Mouse (Mus musculus): ENCODE results near the gene Kansl1l. TPM values are rescaled to one million over a fixed set of nuclear protein-coding genes. Genes with fewer than 3 reads are reported as not detected.

Gene Kansl1l
- polyA plus RNA-seq, 1 experiment from 2014 or later = 9.3 TPM

- Histone ChIP-seq H3K27me3 (ENCODE audit: control insufficient read depth, insufficient read depth, low read length) (no peaks in the 10 kb centered on the region), H3K4me1 (ENCODE audit: control insufficient read depth, insufficient read depth, low read length) (peaks cover 4% of the 10 kb centered on the region; the same call in 1 of the 2 replicates), H3K9ac (ENCODE audit: low read depth, low read length) (no peak overlapping the region), H3K36me3 (ENCODE audit: control insufficient read depth, insufficient read depth, low read length) (no peaks in the 10 kb centered on the region; the same call in 1 of the 2 replicates), H3K27ac (ENCODE audit: low read depth, low read length) (no peak overlapping the region), H3K4me3 (ENCODE audit: low read depth, low read length) (no peak overlapping the region), H3K9me3 (replicated peaks; ENCODE audit: control insufficient read depth, low read length) (no peaks in the 10 kb centered on the region), H3K4me2 (no peak overlapping the region)
- WGBS (ENCODE audit: insufficient replicate concordance) = 83% methylated on average over 9 of the region's 9 CpGs
- ATAC-seq (replicated peaks; ENCODE audit: insufficient number of reproducible peaks, low FRiP score, low TSS enrichment) = no peak
Observed at GRCm38 (mm10) chr1:66829400-66830080, 12.2 kb upstream of the Kansl1l start.

- Histone ChIP-seq H3K27ac (ENCODE audit: low read depth, low read length) (no peak overlapping the region), H3K36me3 (ENCODE audit: control insufficient read depth, insufficient read depth, low read length) (no peaks in the 10 kb centered on the region), H3K4me3 (ENCODE audit: low read depth, low read length) (no peak overlapping the region), H3K27me3 (ENCODE audit: control insufficient read depth, insufficient read depth, low read length) (no peaks in the 10 kb centered on the region), H3K9ac (ENCODE audit: low read depth, low read length) (no peak overlapping the region), H3K4me1 (ENCODE audit: control insufficient read depth, insufficient read depth, low read length) (peaks cover 4% of the 10 kb centered on the region), H3K9me3 (replicated peaks; ENCODE audit: control insufficient read depth, low read length) (no peaks in the 10 kb centered on the region), H3K4me2 (no peak overlapping the region)
- ATAC-seq (replicated peaks; ENCODE audit: insufficient number of reproducible peaks, low FRiP score, low TSS enrichment) = no peak
- 80% methylated on average over 9 of the region's 9 CpGs for WGBS (ENCODE audit: insufficient replicate concordance)
Observed at GRCm38 (mm10) chr1:66821966-66822365, 4.6 kb upstream of the Kansl1l start.

- Histone ChIP-seq H3K27me3 (ENCODE audit: control insufficient read depth, insufficient read depth, low read length) (no peaks in the 10 kb centered on the region), H3K4me3 (ENCODE audit: low read depth, low read length) (no peak overlapping the region), H3K9me3 (replicated peaks; ENCODE audit: control insufficient read depth, low read length) (no peaks in the 10 kb centered on the region), H3K4me1 (ENCODE audit: control insufficient read depth, insufficient read depth, low read length) (peaks cover 4% of the 10 kb centered on the region; the same call in 1 of the 2 replicates), H3K36me3 (ENCODE audit: control insufficient read depth, insufficient read depth, low read length) (no peaks in the 10 kb centered on the region), H3K27ac (ENCODE audit: low read depth, low read length) (no peak overlapping the region), H3K9ac (ENCODE audit: low read depth, low read length) (no peak overlapping the region), H3K4me2 (no peak overlapping the region)
- 12% methylated on average over 7 of the region's 7 CpGs for WGBS (ENCODE audit: insufficient replicate concordance)
- ATAC-seq (replicated peaks; ENCODE audit: insufficient number of reproducible peaks, low FRiP score, low TSS enrichment) = no peak
Observed at GRCm38 (mm10) chr1:66820241-66820640, 2.9 kb upstream of the Kansl1l start.

- Histone ChIP-seq H3K9me3 (replicated peaks; ENCODE audit: control insufficient read depth, low read length) (no peaks in the 10 kb centered on the region), H3K27ac (ENCODE audit: low read depth, low read length) (peak overlapping the region; percentile 97), H3K9ac (ENCODE audit: low read depth, low read length) (peak overlapping the region; percentile 93), H3K4me1 (ENCODE audit: control insufficient read depth, insufficient read depth, low read length) (peaks cover 8% of the 10 kb centered on the region; the same call in 1 of the 2 replicates), H3K27me3 (ENCODE audit: control insufficient read depth, insufficient read depth, low read length) (no peaks in the 10 kb centered on the region), H3K4me2 (peak overlapping the region; percentile 86), H3K4me3 (ENCODE audit: low read depth, low read length) (peak overlapping the region; percentile 62), H3K36me3 (ENCODE audit: control insufficient read depth, insufficient read depth, low read length) (no peaks in the 10 kb centered on the region)
- 0 out of 2 replicates have a peak, but pooled peaks have one; percentile 19 for ATAC-seq (replicated peaks; ENCODE audit: insufficient number of reproducible peaks, low FRiP score, low TSS enrichment)
- under 1% methylated on average over 20 of the region's 20 CpGs for WGBS (ENCODE audit: insufficient replicate concordance)
Observed at GRCm38 (mm10) chr1:66817865-66818315, 528 bp upstream of the Kansl1l start.

- H3K27me3 ChIP-seq (ENCODE audit: control insufficient read depth, insufficient read depth, low read length) = no peaks in the 10 kb centered on the region
- H3K9ac ChIP-seq (ENCODE audit: low read depth, low read length) = peak overlapping the region; percentile 93
- peaks cover 8% of the 10 kb centered on the region; the same call in 1 of the 2 replicates for H3K4me1 ChIP-seq (ENCODE audit: control insufficient read depth, insufficient read depth, low read length)
- WGBS (ENCODE audit: insufficient replicate concordance) = under 1% methylated on average over 61 of the region's 63 CpGs
- peak; percentile 85 for ATAC-seq (replicated peaks; ENCODE audit: insufficient number of reproducible peaks, low FRiP score, low TSS enrichment)
- H3K9me3 ChIP-seq (replicated peaks; ENCODE audit: control insufficient read depth, low read length) = no peaks in the 10 kb centered on the region
- peak overlapping the region; percentile 86 for H3K4me2 ChIP-seq
- H3K27ac ChIP-seq (ENCODE audit: low read depth, low read length) = peak overlapping the region; percentile 97
- peak overlapping the region; percentile 62 for H3K4me3 ChIP-seq (ENCODE audit: low read depth, low read length)
- no peaks in the 10 kb centered on the region for H3K36me3 ChIP-seq (ENCODE audit: control insufficient read depth, insufficient read depth, low read length)
Observed at GRCm38 (mm10) chr1:66816837-66817452, 417 bp downstream of the Kansl1l start.

DNA sequence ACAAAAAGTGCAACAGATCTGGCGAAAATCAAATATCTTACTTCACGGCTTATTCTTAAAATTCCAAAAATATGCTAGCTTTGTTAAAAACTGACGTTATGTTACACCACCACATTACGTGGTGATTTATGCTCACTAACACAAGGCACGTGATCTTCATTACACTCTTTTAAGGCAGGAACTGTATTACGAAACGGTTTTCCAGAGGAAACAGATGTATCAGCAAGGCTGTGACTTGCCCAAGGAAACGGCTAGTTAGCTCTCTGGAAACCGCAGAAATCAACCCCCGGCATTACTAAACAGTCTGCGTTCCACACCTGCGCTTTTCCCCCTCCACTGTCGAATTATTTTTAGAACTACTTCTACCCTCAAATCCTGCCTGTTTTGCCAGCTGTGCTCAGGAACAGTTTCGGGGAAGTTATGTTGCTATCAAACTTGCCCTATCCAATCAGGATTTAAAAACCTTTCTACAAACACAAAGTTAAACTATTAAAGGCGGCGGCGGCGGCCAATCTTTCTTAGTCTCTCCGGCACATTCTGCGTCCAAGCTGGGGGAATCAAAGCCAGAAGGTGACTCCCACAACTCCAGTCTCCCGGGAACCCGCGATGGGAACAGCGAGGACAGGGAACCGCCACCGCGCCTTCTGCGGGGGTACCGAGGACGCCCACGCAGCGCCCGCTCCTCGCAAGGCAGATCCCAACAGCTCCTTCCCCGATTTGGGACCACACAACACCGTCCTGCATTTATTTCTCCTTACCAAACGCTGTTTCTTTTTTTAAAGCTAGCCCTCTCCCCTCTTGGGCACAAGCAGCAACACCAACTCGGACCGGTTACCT lies 1.2 kb downstream of the Kansl1l start:
- peaks cover 8% of the 10 kb centered on the region; the same call in 1 of the 2 replicates for H3K4me1 ChIP-seq (ENCODE audit: control insufficient read depth, insufficient read depth, low read length)
- H3K4me2 ChIP-seq = peak overlapping the region; percentile 78
- no peaks in the 10 kb centered on the region for H3K36me3 ChIP-seq (ENCODE audit: control insufficient read depth, insufficient read depth, low read length)
- WGBS (ENCODE audit: insufficient replicate concordance) = 1% methylated on average over 39 of the region's 39 CpGs
- H3K9me3 ChIP-seq (replicated peaks; ENCODE audit: control insufficient read depth, low read length) = no peaks in the 10 kb centered on the region
- ATAC-seq (replicated peaks; ENCODE audit: insufficient number of reproducible peaks, low FRiP score, low TSS enrichment) = peak; percentile 3; the same call in 1 of the 2 replicates
- peak overlapping the region; percentile 69 for H3K9ac ChIP-seq (ENCODE audit: low read depth, low read length)
- H3K27ac ChIP-seq (ENCODE audit: low read depth, low read length) = peak overlapping the region; percentile 97
- H3K4me3 ChIP-seq (ENCODE audit: low read depth, low read length) = peak overlapping the region; percentile 62
- no peaks in the 10 kb centered on the region for H3K27me3 ChIP-seq (ENCODE audit: control insufficient read depth, insufficient read depth, low read length)

GRCm38 (mm10) chr1:66814756-66815155 lies 2.6 kb downstream of the Kansl1l start:
- 60% methylated on average over 8 of the region's 8 CpGs for WGBS (ENCODE audit: insufficient replicate concordance)
- H3K9ac ChIP-seq (ENCODE audit: low read depth, low read length) = no peak overlapping the region
- H3K27me3 ChIP-seq (ENCODE audit: control insufficient read depth, insufficient read depth, low read length) = no peaks in the 10 kb centered on the region
- peak overlapping the region; percentile 41; the same call in 1 of the 2 replicates for H3K27ac ChIP-seq (ENCODE audit: low read depth, low read length)
- H3K4me2 ChIP-seq = peak overlapping the region; percentile 27; the same call in 1 of the 2 replicates
- no peak overlapping the region for H3K4me3 ChIP-seq (ENCODE audit: low read depth, low read length)
- ATAC-seq (replicated peaks; ENCODE audit: insufficient number of reproducible peaks, low FRiP score, low TSS enrichment) = no peak
- peaks cover 4% of the 10 kb centered on the region; the same call in 1 of the 2 replicates for H3K4me1 ChIP-seq (ENCODE audit: control insufficient read depth, insufficient read depth, low read length)
- H3K36me3 ChIP-seq (ENCODE audit: control insufficient read depth, insufficient read depth, low read length) = no peaks in the 10 kb centered on the region
- H3K9me3 ChIP-seq (replicated peaks; ENCODE audit: control insufficient read depth, low read length) = no peaks in the 10 kb centered on the region

- H3K9me3 ChIP-seq (replicated peaks; ENCODE audit: control insufficient read depth, low read length) = no peaks in the 10 kb centered on the region
- no peak overlapping the region for H3K4me2 ChIP-seq
- no peak overlapping the region for H3K27ac ChIP-seq (ENCODE audit: low read depth, low read length)
- no peak for ATAC-seq (replicated peaks; ENCODE audit: insufficient number of reproducible peaks, low FRiP score, low TSS enrichment)
- H3K27me3 ChIP-seq (ENCODE audit: control insufficient read depth, insufficient read depth, low read length) = no peaks in the 10 kb centered on the region
- 92% methylated on average over 1 of the region's 1 CpGs for WGBS (ENCODE audit: insufficient replicate concordance)
- no peak overlapping the region for H3K9ac ChIP-seq (ENCODE audit: low read depth, low read length)
- peaks cover 4% of the 10 kb centered on the region; the same call in 1 of the 2 replicates for H3K4me1 ChIP-seq (ENCODE audit: control insufficient read depth, insufficient read depth, low read length)
- no peak overlapping the region for H3K4me3 ChIP-seq (ENCODE audit: low read depth, low read length)
- no peaks in the 10 kb centered on the region for H3K36me3 ChIP-seq (ENCODE audit: control insufficient read depth, insufficient read depth, low read length)
Observed at GRCm38 (mm10) chr1:66813191-66813590, 4.2 kb downstream of the Kansl1l start.

Data from heart, embryonic 11.5 days (tissue).